Comparison of ENCODE assay signal across 9 mouse cellular contexts in genomic region chr8:117469431-117470341, GRCm38 (mm10). TPM values are rescaled to one million over a fixed set of nuclear protein-coding genes. Genes with fewer than 3 reads are reported as not detected.
A peak's percentile ranks its signal among the peaks of the same experiment; 100 is the strongest.
DNase-seq lines count a peak whose midpoint lies in the region; ATAC-seq and TF ChIP-seq lines count a peak whose summit lies in the region.
"Had no signal": no experiment of that assay in that cellular context is flagged by ENCODE, and none has a peak within 500 bp of the region (broad histone marks: within the 10 kb centered on the region; RNA-seq: fewer than 3 reads in every experiment).

No protein-coding gene starts in this region.

- 39% methylated on average over 16 of the region's 16 CpGs for WGBS in heart, embryonic 15.5 days
- 28% methylated on average over 16 of the region's 16 CpGs for WGBS in forebrain, embryonic 14.5 days
- 19% methylated on average over 16 of the region's 16 CpGs for WGBS in kidney, postnatal 0 days
- WGBS in midbrain, embryonic 16.5 days, result 25% methylated on average over 16 of the region's 16 CpGs

- no peak for DNase-seq in heart, adult 8-10 months (ENCODE audit: low spot score)
- no peak for DNase-seq in forebrain, embryonic 14.5 days (ENCODE audit: low spot score)
- DNase-seq in kidney, postnatal 0 days (ENCODE audit: low spot score), result peak; percentile 19
- DNase-seq in ovary, postnatal 14 days (ENCODE audit: low spot score), result no peak
- no peak for DNase-seq in thymus, postnatal 0 days (ENCODE audit: low spot score)
- DNase-seq in left cerebral cortex, adult 8-10 months (ENCODE audit: low spot score in 2 of 2), result no peak

- peak overlapping the region; percentile 24 for H3K4me3 ChIP-seq in heart, embryonic 15.5 days
- peak overlapping the region; percentile 21 for H3K4me3 ChIP-seq in forebrain, embryonic 14.5 days (ENCODE audit: low read depth, low read length)
- H3K4me3 ChIP-seq in kidney, postnatal 0 days (replicated peaks; ENCODE audit: low read depth, low read length), result no peak overlapping the region
- peak overlapping the region; percentile 27 for H3K4me3 ChIP-seq in midbrain, embryonic 16.5 days (ENCODE audit: low read depth, low read length)

- H3K4me1 ChIP-seq in heart, embryonic 15.5 days (replicated peaks), result peaks cover 12% of the 10 kb centered on the region
- peaks cover 4% of the 10 kb centered on the region; the same call in 1 of the 2 replicates for H3K4me1 ChIP-seq in forebrain, embryonic 14.5 days (ENCODE audit: control insufficient read depth, insufficient read depth, low read length)
- peaks cover 6% of the 10 kb centered on the region; the same call in 1 of the 2 replicates for H3K4me1 ChIP-seq in kidney, postnatal 0 days (replicated peaks; ENCODE audit: insufficient read depth, low read length)
- H3K4me1 ChIP-seq in midbrain, embryonic 16.5 days (ENCODE audit: control insufficient read depth, insufficient read depth, low read length), result peaks cover 16% of the 10 kb centered on the region

- no peak overlapping the region; the same call in 1 of the 2 replicates for H3K27ac ChIP-seq in heart, embryonic 15.5 days
- peak overlapping the region; percentile 79 for H3K27ac ChIP-seq in forebrain, embryonic 14.5 days (ENCODE audit: low read depth, low read length)
- H3K27ac ChIP-seq in kidney, postnatal 0 days, result peak overlapping the region; percentile 80
- peak overlapping the region; percentile 95 for H3K27ac ChIP-seq in midbrain, embryonic 16.5 days (ENCODE audit: low read length)

- ATAC-seq in heart, embryonic 15.5 days (replicated peaks; ENCODE audit: insufficient number of reproducible peaks, insufficient read depth, low FRiP score, low read depth), result 0 out of 2 replicates have a peak, but pooled peaks have one; percentile 8
- ATAC-seq in forebrain, embryonic 14.5 days, result peak; percentile 49
- peak; percentile 4; the same call in 1 of the 2 replicates for ATAC-seq in kidney, postnatal 0 days (replicated peaks; ENCODE audit: low FRiP score, low read depth)
- peak; percentile 55 for ATAC-seq in midbrain, embryonic 16.5 days
- ATAC-seq: CD4-positive, CD25-positive, alpha-beta regulatory T cell, adult 4 months had no signal

- no peak overlapping the region for H3K9ac ChIP-seq in heart, embryonic 15.5 days
- H3K9ac ChIP-seq in forebrain, embryonic 14.5 days (ENCODE audit: low read length), result peak overlapping the region; percentile 41; the same call in 1 of the 2 replicates
- no peak overlapping the region for H3K9ac ChIP-seq in kidney, postnatal 0 days (ENCODE audit: low read depth, low read length)
- peak overlapping the region; percentile 65 for H3K9ac ChIP-seq in midbrain, embryonic 16.5 days (ENCODE audit: low read depth, low read length)

- TF ChIP-seq CTCF in kidney, postnatal 0 days (IDR thresholded peaks at IDR 0.05; ENCODE audit: low read depth), result no peak

- no peaks in the 10 kb centered on the region for H3K27me3 ChIP-seq in heart, embryonic 15.5 days
- no peaks in the 10 kb centered on the region for H3K27me3 ChIP-seq in forebrain, embryonic 14.5 days (replicated peaks; ENCODE audit: control insufficient read depth, insufficient read depth, low read length)
- H3K27me3 ChIP-seq in kidney, postnatal 0 days (ENCODE audit: insufficient read depth, low read length), result no peaks in the 10 kb centered on the region
- H3K27me3 ChIP-seq in midbrain, embryonic 16.5 days (ENCODE audit: control insufficient read depth, insufficient read depth, low read depth, low read length), result no peaks in the 10 kb centered on the region

- H3K36me3 ChIP-seq in heart, embryonic 15.5 days, result no peaks in the 10 kb centered on the region
- no peaks in the 10 kb centered on the region for H3K36me3 ChIP-seq in forebrain, embryonic 14.5 days (ENCODE audit: control insufficient read depth, insufficient read depth, low read length)
- no peaks in the 10 kb centered on the region for H3K36me3 ChIP-seq in kidney, postnatal 0 days (ENCODE audit: insufficient read depth, low read length)
- H3K36me3 ChIP-seq in midbrain, embryonic 16.5 days (ENCODE audit: control insufficient read depth, insufficient read depth, low read length), result no peaks in the 10 kb centered on the region

- H3K9me3 ChIP-seq in heart, embryonic 15.5 days (replicated peaks), result no peaks in the 10 kb centered on the region
- no peaks in the 10 kb centered on the region for H3K9me3 ChIP-seq in forebrain, embryonic 14.5 days (replicated peaks; ENCODE audit: control insufficient read depth, low read length)
- H3K9me3 ChIP-seq in kidney, postnatal 0 days (replicated peaks; ENCODE audit: low read length), result no peaks in the 10 kb centered on the region
- H3K9me3 ChIP-seq in midbrain, embryonic 16.5 days (replicated peaks; ENCODE audit: control insufficient read depth, low read length, poor library complexity, severe bottlenecking), result no peaks in the 10 kb centered on the region

- H3K4me2 ChIP-seq in heart, embryonic 15.5 days, result peak overlapping the region; percentile 57
- H3K4me2 ChIP-seq in forebrain, embryonic 14.5 days (ENCODE audit: low read length), result peak overlapping the region; percentile 50
- peak overlapping the region; percentile 50 for H3K4me2 ChIP-seq in kidney, postnatal 0 days (ENCODE audit: low read length)
- peak overlapping the region; percentile 60 for H3K4me2 ChIP-seq in midbrain, embryonic 16.5 days (ENCODE audit: low read length)

RNA-seq across cellular contexts. Expression of gene Plcg2, which starts 28.4 kb away (rescaled TPM):
- 6.1 and 8.2 TPM in 2 replicates for polyA plus RNA-seq in heart, embryonic 15.5 days (2015; fragmentation: Nextera tagmentation; extraction: Ambion mirVana)
- 10 to 100 TPM in 1 of 4 experiments, 1 to 10 TPM in 3; 5.3 to 10.4 (median 7.5) TPM for total RNA-seq in heart, adult 8-10 months (2022)
- polyA plus RNA-seq in forebrain, embryonic 14.5 days (2014; fragmentation: Nextera tagmentation; extraction: Ambion mirVana), result 0.45 and 0.58 TPM in 2 replicates
- polyA plus RNA-seq in kidney, postnatal 0 days (2015; fragmentation: Nextera tagmentation; extraction: Ambion mirVana), result 7.3 and 8.0 TPM in 2 replicates
- polyA plus RNA-seq in midbrain, embryonic 16.5 days (2015; fragmentation: Nextera tagmentation; extraction: Ambion mirVana), result 0.89 and 1.2 TPM in 2 replicates
- polyA plus RNA-seq in thymus, postnatal 0 days (2015; fragmentation: Nextera tagmentation; extraction: Ambion mirVana), result 7.8 and 8.4 TPM in 2 replicates
- total RNA-seq in left cerebral cortex, adult 8-10 months (2022), result 1 to 10 TPM; 2.8 to 5.6 (median 4.7) TPM

Comparison
In these comparisons a context has a peak if more than half of its experiments do, and no peak if none do; other contexts are left out.
1. ATAC-seq: peak in every context shown above with its lines; median percentile 55 in midbrain, embryonic 16.5 days; 49 in forebrain, embryonic 14.5 days; 8 in heart, embryonic 15.5 days; 4 in kidney, postnatal 0 days.
2. H3K9ac ChIP-seq: peak in forebrain, embryonic 14.5 days (single experiment) and midbrain, embryonic 16.5 days (single experiment); none in heart, embryonic 15.5 days (single experiment) and kidney, postnatal 0 days (single experiment).
3. Peak in every context shown above with its lines, with median percentiles within 50 percentile points of each other: H3K4me2 ChIP-seq.